Mouse (Mus musculus): ENCODE results near the gene Mydgf. TPM values are rescaled to one million over a fixed set of nuclear protein-coding genes. Genes with fewer than 3 reads are reported as not detected.

The Mydgf gene
- total RNA-seq, 2 experiments from 2014 or later: 55.6 to 61.9 TPM

GRCm38 (mm10) chr17:56194357-56194756 is 10.6 kb upstream of the Mydgf start:
- no peak for DNase-seq

DNA sequence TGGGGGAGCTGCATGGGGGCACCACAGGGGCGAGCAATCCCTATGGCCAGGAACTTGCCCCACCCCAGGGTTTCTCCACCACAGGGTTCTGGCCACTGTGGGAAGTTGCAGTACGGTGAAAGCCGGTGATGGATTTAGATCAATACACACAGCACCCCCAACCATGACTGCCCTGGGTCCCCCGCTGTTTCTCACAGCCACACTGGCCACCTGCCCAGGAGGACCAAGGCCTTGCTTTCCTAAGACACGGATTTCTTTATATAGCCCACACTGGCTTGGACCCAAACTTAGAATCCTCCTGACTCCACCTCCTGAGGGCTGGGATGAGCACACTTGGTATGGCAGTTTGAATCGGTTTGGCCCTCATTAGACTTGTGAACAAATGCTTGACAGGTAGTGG is 7.5 kb upstream of the Mydgf start:
- DNase-seq: no peak

DNA sequence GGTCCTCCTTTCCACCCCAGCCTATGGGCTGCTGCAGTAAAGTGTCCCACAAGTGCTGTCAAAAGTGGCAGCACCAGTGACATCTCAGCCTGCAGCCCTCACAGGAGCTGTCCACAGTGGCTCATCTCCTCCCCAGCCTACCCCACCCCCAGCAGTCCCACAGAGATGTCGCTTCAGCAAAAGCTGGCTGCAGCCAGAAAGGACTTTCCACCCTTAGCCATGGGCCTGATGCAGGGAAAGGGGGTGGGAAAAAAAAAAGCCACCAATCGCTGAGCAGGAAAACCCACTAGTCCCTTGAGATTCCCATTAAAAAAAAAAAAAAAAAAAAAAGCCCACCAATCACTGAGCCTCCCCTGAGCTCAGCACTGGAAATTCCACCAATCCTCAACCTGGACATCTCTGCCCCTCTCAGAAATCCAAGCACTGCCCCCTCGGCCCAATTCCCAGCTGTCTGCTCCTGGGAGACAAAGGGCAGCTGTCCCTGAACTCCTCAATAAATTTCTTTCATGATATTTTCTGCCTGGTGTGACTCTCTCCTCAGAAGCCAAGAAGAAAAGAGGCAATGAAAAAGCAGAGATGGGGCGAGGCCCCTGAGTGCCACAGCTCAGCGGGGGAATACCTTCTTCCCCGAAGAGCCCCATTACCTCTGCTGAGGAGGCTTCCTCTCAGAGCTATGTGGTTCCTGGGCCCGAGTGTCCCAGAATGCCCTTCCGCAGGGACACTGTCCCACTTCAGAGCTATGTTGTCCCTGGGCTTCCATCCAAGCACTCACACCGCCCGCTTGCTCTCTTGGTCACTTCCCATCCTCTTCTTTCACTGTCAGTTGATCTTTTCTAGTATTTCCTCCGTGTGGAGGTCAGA is 1.8 kb upstream of the Mydgf start:
- peak; percentile 80 for DNase-seq

DNA sequence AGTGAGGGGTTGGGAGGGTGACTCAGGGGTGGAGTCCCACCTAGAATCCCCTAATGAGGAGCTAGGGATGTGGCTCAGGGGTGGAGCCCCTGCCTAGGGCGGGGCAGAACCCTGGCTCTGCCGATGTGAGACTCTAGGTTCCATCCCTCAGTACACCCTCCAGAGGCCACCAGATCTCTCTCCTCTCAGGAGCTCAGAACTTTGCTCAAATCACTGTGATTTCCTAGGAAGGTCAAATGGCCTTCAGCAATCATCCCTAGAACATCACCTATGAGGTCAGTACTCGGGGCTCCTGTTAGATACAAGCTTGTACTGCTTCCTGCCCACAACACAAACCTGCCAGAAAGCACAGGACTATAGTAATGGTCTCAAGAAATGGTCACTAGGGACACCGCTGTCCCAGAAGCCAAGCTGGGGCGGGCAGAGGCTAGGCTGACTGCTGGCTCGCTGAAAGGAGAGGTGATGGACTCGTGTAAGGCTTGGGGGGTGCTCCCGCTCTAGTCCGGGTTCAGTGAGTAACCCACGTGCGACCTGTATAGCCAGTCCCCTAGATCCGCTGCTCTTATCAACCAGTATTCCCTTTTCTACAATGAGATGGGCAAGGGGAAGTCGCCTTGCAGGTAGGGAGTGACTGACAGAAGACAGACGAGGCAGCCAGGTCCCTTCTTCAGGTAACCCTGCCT is 604 bp downstream of the Mydgf start:
- no peak for DNase-seq

GRCm38 (mm10) chr17:56175416-56175815 is 8.3 kb downstream of the Mydgf start:
- peak; percentile 44 for DNase-seq

DNA sequence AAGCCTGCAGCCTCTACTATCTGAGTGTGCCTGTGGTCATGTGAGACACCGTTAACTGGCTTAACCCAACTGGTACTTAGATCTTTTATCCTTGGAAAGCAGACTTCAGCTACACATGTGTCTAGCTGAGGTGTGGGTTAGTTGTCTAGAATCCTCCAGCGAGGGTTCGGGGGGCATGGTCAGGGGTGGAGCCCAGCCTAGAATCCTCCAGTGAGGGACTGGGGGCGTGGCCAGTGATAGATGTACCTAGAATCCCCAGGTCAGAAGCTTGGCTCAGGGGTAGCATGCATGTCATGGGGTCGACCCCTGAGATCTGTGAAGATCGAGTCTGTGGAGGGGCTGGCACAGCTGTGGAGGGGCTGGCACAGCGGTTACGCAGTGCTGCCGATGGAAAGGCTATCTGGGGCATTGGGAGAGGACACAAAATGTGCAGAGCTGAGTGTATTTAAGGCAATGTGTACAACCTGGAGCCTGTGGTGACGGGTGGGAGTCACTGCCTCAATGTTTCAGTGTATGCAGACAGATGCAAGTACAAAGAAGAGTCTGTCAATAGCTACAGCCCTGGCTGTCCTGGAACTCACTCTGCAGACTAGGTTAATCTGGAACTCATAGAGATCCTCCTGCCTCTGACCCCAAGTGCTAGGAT is 10.2 kb downstream of the Mydgf start:
- no peak for DNase-seq

DNA sequence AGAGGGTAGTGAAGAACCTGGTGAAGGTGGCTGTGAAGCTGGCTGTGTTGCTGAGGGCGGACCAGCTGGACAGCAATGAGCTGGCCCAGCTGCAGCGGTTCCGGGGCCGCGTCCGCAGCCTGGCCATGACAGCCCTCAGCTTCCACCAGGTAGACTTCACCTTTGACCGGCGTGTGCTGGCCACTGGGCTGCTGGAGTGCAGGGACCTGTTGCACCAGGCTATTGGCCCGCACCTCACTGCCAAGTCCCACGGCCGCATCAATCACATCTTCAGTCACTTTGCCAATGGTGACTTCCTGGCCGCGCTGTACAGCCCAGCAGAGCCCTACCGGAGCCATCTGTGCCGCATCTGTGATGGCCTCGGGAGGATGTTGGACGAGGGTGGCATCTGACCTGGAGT is 11.8 kb downstream of the Mydgf start:
- DNase-seq: no peak

GRCm38 (mm10) chr17:56171456-56171855 is 12.3 kb downstream of the Mydgf start:
- peak; percentile 44 for DNase-seq

- peak; percentile 61 for DNase-seq
Measured at GRCm38 (mm10) chr17:56170636-56171035, 13.1 kb downstream of the Mydgf start.

- DNase-seq: peak; percentile 46
Measured at GRCm38 (mm10) chr17:56169830-56170229, 13.9 kb downstream of the Mydgf start.

DNA sequence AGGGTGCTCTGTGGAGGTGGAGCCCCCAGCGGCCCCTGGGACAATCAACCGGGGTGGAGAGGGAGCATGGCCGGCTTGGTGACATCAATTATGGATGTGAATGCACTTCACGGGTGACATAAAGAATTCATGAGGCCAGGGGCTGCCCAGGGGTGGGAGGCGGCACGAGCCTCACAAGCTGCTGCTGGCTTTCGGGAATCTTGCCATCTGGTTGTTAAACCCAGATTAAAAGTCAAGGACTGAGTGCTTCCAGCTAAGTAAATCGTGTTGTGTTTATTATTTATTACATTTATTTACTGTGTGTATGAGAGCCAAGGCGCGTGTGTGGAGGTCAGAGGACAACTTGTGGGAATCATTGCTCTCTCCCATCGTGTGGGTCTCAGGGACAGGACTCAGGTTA is 18.0 kb downstream of the Mydgf start:
- no peak for DNase-seq

DNA sequence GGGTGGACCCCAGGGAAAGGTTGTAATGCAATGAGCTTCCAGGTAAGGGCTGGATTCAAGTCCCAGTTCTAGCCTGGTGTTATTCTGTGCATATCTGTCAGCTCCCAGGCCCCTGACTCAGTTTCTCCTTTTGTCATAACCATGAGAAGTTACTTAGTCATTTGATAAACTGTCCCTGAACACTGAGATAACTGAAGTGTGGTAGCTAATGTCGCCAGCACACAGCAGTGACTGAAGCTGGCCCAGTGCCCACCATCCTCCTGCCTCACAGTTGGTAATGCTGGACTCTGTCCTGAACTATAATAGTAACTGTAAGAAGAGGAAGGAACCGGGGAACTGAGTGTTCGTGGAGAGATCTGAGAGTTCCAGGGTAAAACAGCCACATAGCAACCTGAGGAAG is 19.2 kb downstream of the Mydgf start:
- DNase-seq: no peak

DNA sequence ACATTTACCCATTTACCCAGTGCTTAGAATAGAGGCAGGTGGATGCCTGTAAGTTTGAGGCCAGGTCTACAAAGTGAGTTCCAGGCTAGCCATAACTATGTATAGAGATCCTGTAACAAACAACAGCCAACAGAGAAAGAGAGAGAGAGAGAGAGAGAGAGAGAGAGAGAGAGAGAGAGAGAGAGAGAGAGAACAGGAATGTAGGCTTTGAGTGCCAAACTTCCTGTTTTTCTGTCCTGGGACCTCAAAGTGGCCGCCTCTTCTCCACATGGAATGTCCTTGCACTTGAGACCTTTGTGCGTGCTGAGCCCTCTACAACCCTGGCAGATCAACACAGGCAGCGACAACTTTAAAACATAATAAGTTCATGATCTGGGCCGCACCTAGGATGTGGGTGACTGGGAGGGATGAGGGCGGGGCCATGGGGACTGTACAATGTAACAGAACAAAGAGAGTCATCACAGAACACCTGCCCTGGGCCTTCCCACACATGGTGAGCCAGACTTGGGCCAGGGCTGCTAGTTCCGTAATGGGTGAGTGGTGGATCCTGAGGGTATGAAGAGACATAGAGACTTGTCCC is 20.1 kb downstream of the Mydgf start:
- no peak for DNase-seq

GRCm38 (mm10) chr17:56162231-56162774 is 21.4 kb downstream of the Mydgf start, which contains the start of gene Tnfaip8l1:
Gene Tnfaip8l1 (plus strand): TSS chr17:56162477.
- peak; percentile 97 for DNase-seq

- DNase-seq: peak; percentile 82
Measured at GRCm38 (mm10) chr17:56159729-56160128, 24.0 kb downstream of the Mydgf start.

DNA sequence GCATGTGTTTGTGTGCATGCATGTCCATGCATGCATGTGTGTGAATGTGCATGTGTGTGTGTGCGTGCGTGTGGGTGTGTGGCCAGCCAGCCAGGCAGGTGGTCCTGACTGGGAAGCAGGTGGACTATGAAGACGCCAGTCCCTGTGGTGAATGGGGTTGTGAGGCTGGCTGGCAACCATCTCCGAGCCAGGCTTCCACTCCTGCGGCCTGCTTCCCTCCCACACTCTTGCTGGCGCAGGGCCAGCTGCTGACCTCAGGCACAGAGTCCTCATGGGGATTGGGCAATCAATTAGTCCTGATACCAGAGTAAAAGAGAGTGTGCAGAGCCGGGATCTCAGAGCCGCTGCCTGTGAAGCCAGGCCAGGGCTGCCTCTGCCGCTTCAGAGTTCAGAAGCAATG is 30.1 kb downstream of the Mydgf start:
- peak; percentile 91 for DNase-seq

DNA sequence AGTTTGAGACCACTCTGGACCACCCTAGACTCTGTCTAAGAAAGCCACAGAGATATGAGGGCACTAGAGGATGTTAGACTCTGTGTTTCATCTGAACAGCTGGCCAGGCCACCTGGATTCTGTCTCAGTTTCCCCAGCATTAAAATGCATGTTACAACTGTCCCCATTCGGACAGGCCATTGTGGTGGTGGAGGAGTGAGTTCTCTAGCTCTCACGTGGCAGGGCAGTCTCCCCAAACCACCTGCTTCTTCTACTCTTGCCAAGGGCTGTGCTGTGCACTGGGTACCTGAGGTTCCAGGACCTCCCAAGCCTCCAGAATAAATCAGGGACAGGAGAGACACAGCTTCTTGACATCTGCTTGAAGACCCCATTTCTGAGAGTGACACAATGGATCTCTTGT is 33.8 kb downstream of the Mydgf start:
- no peak for DNase-seq

- no peak for DNase-seq
Measured at GRCm38 (mm10) chr17:56148790-56149618, 34.7 kb downstream of the Mydgf start.

DNA sequence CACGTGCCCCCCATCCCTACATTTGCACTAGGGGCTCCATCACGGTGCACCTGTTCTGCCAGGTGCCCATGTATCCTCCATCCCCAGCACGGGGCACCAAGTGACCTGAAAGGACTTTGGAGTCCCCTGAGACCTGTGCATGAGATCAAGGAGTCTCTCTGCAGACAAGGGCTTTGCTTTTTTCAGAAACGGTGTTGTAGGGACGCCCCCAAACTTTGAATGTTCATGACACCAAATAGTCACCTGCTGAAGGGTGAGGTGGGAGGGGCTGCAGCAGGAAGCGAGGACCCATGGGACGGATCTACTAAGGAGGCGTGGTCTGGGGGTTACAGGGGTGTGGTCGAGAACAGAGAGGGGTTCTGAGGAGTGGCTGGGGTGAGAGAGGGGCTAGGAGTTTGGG is 35.4 kb downstream of the Mydgf start:
- no peak for DNase-seq

DNA sequence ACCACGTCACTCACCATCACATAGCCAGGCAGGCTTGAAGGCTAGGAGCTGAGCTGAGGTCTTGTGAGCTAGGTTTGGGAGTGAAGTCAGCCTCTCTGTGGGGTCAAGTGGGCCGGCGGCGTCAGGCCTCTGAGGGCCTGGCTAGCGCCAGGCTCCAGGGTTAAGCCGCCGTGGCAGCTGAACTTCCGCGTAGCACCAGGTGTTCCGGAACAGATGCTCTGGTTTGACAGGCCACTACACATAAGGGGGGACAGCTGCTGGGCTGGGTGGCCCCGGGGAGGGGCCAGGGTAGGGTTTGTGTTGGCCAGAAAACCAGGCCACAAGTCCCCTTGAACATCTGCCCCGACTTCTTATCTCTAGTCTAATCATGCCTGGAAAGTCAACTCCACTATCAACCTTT is 36.3 kb downstream of the Mydgf start:
- no peak for DNase-seq

- no peak for DNase-seq
Measured at GRCm38 (mm10) chr17:56146131-56146530, 37.6 kb downstream of the Mydgf start.

DNA sequence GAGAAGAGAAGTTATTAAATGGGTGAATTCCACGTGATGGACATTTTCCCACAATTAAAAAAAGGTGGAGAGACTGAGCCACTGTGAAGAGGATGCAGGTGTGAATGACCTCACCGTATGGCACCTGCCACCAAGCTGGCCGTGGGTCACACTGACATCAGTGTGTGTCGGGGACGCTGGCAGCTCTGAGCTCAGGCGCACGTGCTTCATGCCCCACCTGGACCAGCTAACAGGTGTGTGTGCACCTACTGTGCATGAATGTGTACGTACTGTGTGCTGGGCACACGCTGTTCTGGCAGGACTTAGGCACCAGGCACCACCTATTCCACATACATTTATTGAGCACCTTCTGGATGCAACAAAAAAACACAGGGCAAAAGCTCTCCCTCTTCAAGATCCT is 39.2 kb downstream of the Mydgf start:
- no peak for DNase-seq

Data from adrenal gland, postnatal 10 days (tissue).